Mouse (Mus musculus): ENCODE measurements around the gene Bach2. TPM values are rescaled to one million over a fixed set of nuclear protein-coding genes. Genes with fewer than 3 reads are reported as not detected.

Gene Bach2
- polyA plus RNA-seq, 1 experiment from 2014 or later: 27.7 TPM

- Histone ChIP-seq H3K27me3 (no peaks in the 10 kb centered on the region), H3K9ac (no peak overlapping the region), H3K36me3 (replicated peaks) (no peaks in the 10 kb centered on the region), H3K27ac (no peak overlapping the region), H3K9me3 (no peaks in the 10 kb centered on the region), H3K4me3 (replicated peaks) (no peak overlapping the region), H3K4me1 (peaks cover 52% of the 10 kb centered on the region), H3K4me2 (no peak overlapping the region)
- 84% methylated on average over 12 of the region's 12 CpGs for WGBS
- no peak for ATAC-seq (ENCODE audit: low FRiP score)
Measured at GRCm38 (mm10) chr4:32355935-32356617, 117.5 kb downstream of the Bach2 start.

DNA sequence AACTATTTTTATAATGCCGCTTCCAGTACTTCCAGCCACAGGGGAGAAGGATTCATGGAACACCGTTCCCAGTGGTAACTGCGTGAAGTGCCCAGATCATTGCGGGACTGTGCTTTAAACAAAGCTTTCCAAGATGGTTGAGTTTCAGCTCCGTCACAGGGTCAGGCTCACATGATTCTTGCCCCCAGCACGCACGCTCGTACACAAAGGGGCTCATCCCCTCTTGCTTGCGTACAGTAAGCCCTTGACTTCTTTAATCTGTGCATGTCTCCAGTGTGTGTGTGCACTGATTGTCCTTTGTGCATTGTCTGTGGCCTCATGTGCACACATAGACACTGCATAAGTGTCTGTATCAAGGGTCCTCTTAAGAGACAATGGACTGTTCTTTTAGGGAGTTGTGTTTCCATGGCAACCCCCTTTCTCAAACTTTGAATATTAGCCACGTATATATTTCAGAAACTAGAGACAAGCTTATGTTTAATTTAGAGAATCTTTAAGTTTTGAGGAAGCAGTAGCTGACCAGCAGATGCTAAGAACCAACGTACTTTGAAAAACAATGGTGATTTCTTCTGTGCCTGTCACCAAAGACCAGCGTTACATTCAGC, 119.5 kb downstream of the Bach2 start:
- Histone ChIP-seq H3K27me3 (no peaks in the 10 kb centered on the region), H3K9ac (no peak overlapping the region), H3K36me3 (replicated peaks) (no peaks in the 10 kb centered on the region), H3K4me1 (peaks cover 36% of the 10 kb centered on the region), H3K4me2 (no peak overlapping the region), H3K27ac (peak overlapping the region; percentile 61; the same call in 1 of the 2 replicates), H3K4me3 (replicated peaks) (no peak overlapping the region), H3K9me3 (no peaks in the 10 kb centered on the region)
- ATAC-seq (ENCODE audit: low FRiP score): peak; percentile 22; the same call in 1 of the 2 replicates
- 59% methylated on average over 12 of the region's 12 CpGs for WGBS

DNA sequence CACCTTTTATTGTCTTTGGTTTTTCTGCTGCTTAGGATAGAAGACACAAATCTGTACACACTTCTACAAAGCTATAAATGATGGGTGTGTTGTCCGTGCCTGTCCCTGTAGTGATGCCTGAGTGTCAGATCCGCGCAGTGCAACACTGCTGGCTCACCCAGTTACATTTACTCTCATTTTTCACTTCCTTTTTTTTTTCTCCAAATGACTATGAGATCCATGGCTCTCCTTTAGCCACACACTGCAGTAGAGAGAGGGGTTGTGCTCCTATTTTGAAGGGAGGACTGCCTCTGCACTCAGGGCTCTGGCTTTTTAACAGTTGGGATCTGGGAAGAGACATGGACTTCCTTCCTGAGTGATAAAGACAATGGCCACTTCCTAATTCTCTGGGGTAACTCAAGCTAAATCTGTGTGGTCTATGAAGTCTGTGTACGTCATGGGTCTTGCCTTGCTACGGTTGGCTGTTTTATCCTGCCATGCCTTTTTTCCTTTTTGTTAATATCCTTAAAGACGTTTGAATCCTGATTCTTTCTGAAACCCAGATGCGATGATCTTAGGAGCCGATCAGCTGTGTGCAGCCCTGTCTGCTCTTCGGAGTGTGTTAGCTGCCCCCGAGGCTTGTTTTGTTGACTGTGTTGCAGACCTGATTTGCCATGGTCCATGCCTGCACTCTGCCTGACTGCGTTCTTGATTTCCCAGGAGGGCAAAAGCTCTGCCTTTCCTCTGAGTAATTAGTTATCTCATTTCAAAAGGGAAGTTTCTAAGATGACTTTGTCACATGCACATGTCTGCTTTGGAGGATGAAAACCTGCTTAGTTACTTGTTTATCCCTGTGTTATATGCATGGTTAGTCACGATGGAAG, 120.2 kb downstream of the Bach2 start:
- no peak overlapping the region for H3K9ac ChIP-seq
- no peaks in the 10 kb centered on the region for H3K36me3 ChIP-seq (replicated peaks)
- 45% methylated on average over 12 of the region's 12 CpGs for WGBS
- no peak overlapping the region for H3K4me2 ChIP-seq
- no peak overlapping the region for H3K4me3 ChIP-seq (replicated peaks)
- H3K4me1 ChIP-seq: peaks cover 32% of the 10 kb centered on the region
- peak overlapping the region; percentile 61 for H3K27ac ChIP-seq
- H3K9me3 ChIP-seq: no peaks in the 10 kb centered on the region
- ATAC-seq (ENCODE audit: low FRiP score): peak; percentile 66
- no peaks in the 10 kb centered on the region for H3K27me3 ChIP-seq

DNA sequence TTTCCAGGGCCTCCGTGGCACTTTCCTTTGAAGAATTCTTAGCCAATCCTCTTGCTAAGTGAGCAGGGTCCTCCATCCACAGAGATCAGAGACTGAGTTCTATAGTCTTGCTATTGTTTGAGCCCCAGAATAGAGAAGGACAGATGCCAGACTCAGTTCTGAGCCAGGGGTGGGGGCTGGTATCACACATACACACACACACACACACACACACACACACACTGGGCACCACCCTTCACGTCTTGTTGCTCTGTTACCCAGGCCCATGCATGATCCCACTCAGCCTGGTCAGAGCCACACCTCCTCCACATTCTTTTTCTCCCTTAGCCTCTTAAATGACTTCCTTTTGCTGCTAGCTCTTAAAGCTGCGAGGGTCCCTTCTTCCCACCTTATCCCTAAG, 121.0 kb downstream of the Bach2 start:
- Histone ChIP-seq H3K4me3 (replicated peaks) (no peak overlapping the region), H3K4me2 (no peak overlapping the region), H3K27ac (peak overlapping the region; percentile 61), H3K9me3 (no peaks in the 10 kb centered on the region), H3K4me1 (peaks cover 32% of the 10 kb centered on the region), H3K9ac (no peak overlapping the region), H3K27me3 (no peaks in the 10 kb centered on the region), H3K36me3 (replicated peaks) (no peaks in the 10 kb centered on the region)
- WGBS: 22% methylated on average over 3 of the region's 3 CpGs
- peak; percentile 43; the same call in 1 of the 2 replicates for ATAC-seq (ENCODE audit: low FRiP score)

DNA sequence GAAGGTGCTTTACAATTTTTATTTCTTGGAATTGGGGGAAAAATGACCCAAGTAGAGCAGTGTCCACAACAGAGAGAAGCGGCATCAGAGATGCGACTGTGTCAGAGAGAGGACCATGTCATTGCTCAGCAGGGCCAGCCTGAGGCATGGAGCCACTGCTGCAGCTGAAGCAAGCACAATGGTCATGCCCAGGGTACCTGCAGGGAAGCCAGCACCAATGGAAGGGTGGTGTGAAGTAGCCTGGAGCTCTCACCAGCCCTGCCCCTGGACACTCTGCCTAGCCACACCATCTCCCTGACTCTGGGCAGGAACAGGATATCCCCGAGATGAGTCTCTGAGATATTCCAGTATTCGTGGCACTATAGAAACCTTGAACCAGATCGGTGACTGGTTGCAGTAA, 121.9 kb downstream of the Bach2 start:
- Histone ChIP-seq H3K9ac (no peak overlapping the region), H3K9me3 (no peaks in the 10 kb centered on the region), H3K4me2 (no peak overlapping the region), H3K27ac (no peak overlapping the region), H3K4me3 (replicated peaks) (no peak overlapping the region), H3K4me1 (peaks cover 40% of the 10 kb centered on the region), H3K36me3 (replicated peaks) (no peaks in the 10 kb centered on the region), H3K27me3 (no peaks in the 10 kb centered on the region)
- WGBS: 89% methylated on average over 5 of the region's 5 CpGs
- no peak for ATAC-seq (ENCODE audit: low FRiP score)

- WGBS: 83% methylated on average over 14 of the region's 14 CpGs
- no peaks in the 10 kb centered on the region for H3K36me3 ChIP-seq (replicated peaks)
- ATAC-seq (ENCODE audit: low FRiP score): no peak
- no peak overlapping the region for H3K4me2 ChIP-seq
- peaks cover 45% of the 10 kb centered on the region for H3K4me1 ChIP-seq
- no peak overlapping the region for H3K27ac ChIP-seq
- H3K9me3 ChIP-seq: no peaks in the 10 kb centered on the region
- no peak overlapping the region for H3K9ac ChIP-seq
- no peaks in the 10 kb centered on the region for H3K27me3 ChIP-seq
- H3K4me3 ChIP-seq (replicated peaks): no peak overlapping the region
Measured at GRCm38 (mm10) chr4:32363488-32363984, 124.9 kb downstream of the Bach2 start.

DNA sequence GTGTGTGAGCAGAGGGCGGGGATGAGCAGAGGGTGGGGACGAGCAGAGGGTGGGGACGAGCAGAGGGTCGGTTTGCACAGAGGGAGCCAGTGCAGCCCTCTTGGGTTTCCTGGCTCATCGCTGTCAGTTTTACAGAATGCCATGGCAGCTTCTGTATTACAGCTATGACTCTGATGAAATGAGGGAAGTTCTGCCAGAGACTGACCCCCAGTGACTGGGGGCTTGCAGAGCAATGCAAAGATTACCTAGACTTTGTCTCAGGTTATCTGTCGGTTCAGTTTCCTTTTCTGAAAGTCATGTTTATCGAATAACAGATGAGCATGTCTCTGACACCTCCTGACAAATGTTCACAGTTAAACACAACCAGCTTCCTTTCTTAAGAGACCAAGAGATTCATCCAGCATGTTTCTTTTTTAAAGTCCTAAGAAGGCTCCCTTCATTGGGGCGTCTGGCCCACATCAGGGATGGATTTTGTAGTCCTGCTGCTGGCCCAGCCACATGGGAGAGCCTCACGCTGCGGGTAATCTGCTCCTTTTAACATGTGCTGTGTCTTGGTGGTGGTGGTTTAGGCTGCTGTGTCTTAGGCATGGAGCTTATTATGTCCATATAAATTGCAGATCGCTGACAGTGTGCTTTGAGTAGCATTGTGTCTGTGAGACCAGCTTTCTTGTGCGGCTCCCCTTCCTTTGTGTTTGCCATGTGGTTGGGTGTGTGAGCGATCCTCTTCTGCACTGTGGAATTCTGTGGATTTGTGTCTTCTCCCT, 126.7 kb downstream of the Bach2 start:
- Histone ChIP-seq H3K4me1 (peaks cover 44% of the 10 kb centered on the region), H3K9ac (no peak overlapping the region; the same call in 1 of the 2 replicates), H3K4me2 (no peak overlapping the region), H3K36me3 (replicated peaks) (no peaks in the 10 kb centered on the region), H3K4me3 (replicated peaks) (no peak overlapping the region), H3K27ac (peak overlapping the region; percentile 59), H3K27me3 (no peaks in the 10 kb centered on the region), H3K9me3 (no peaks in the 10 kb centered on the region)
- WGBS: 48% methylated on average over 13 of the region's 13 CpGs
- no peak for ATAC-seq (ENCODE audit: low FRiP score)

- ATAC-seq (ENCODE audit: low FRiP score): no peak
- Histone ChIP-seq H3K36me3 (replicated peaks) (no peaks in the 10 kb centered on the region), H3K4me2 (no peak overlapping the region), H3K9ac (no peak overlapping the region), H3K27ac (0 out of 2 replicates have a peak overlapping the region, but pooled peaks have one; percentile 59), H3K4me3 (replicated peaks) (no peak overlapping the region), H3K27me3 (no peaks in the 10 kb centered on the region), H3K9me3 (no peaks in the 10 kb centered on the region), H3K4me1 (peaks cover 52% of the 10 kb centered on the region)
- 71% methylated on average over 2 of the region's 2 CpGs for WGBS
Measured at GRCm38 (mm10) chr4:32366176-32366575, 127.6 kb downstream of the Bach2 start.

DNA sequence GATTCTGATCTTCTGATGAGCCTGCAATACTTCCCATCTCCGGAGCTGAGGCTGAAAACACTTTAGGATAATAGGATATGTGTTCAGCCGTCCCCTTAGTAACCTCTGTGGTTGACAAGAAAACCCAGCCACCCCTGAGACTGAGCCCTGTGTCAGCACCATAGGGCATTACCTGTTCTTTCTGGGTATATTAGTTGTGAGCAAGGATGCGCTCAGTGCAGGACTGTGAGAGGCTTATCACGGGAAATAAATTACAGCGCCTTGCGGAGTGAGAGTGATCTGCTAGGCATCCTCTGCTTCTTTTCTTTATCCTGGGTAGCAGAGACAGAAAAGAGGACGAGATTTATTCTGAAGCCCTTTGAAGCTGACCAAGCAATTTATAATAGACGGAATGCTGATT, 129.7 kb downstream of the Bach2 start:
- H3K36me3 ChIP-seq (replicated peaks): no peaks in the 10 kb centered on the region
- no peaks in the 10 kb centered on the region for H3K27me3 ChIP-seq
- no peak for ATAC-seq (ENCODE audit: low FRiP score)
- 50% methylated on average over 8 of the region's 8 CpGs for WGBS
- no peak overlapping the region for H3K4me3 ChIP-seq (replicated peaks)
- no peaks in the 10 kb centered on the region for H3K9me3 ChIP-seq
- H3K27ac ChIP-seq: no peak overlapping the region
- no peak overlapping the region for H3K4me2 ChIP-seq
- no peak overlapping the region for H3K9ac ChIP-seq
- peaks cover 68% of the 10 kb centered on the region for H3K4me1 ChIP-seq

GRCm38 (mm10) chr4:32373085-32373484, 134.5 kb downstream of the Bach2 start:
- H3K36me3 ChIP-seq (replicated peaks): no peaks in the 10 kb centered on the region
- no peaks in the 10 kb centered on the region for H3K27me3 ChIP-seq
- WGBS: 53% methylated on average over 7 of the region's 7 CpGs
- peak; percentile 75 for ATAC-seq (ENCODE audit: low FRiP score)
- H3K4me3 ChIP-seq (replicated peaks): no peak overlapping the region
- H3K4me2 ChIP-seq: no peak overlapping the region
- H3K27ac ChIP-seq: peak overlapping the region; percentile 71; the same call in 1 of the 2 replicates
- H3K9me3 ChIP-seq: no peaks in the 10 kb centered on the region
- peaks cover 75% of the 10 kb centered on the region for H3K4me1 ChIP-seq
- no peak overlapping the region for H3K9ac ChIP-seq

DNA sequence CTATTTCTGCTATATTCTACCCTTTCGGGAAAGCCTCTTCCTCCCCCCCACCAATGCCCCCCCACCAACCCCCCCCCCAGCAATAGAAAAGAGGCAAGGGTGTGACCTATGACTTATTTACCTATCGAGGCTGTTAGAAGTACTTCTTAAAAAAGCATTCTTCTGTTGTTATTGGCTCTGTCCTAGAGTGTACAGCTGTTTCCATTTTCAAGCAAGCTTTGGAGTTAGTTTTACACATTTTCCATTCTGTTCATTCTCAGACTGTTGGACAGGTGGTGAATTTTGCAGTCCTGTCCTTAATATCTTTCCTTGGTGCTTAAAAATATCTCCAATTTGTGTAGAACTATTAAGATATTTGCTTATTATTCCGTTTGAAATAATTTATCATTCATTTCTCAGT, 134.9 kb downstream of the Bach2 start:
- Histone ChIP-seq H3K4me1 (peaks cover 71% of the 10 kb centered on the region), H3K36me3 (replicated peaks) (no peaks in the 10 kb centered on the region), H3K4me2 (no peak overlapping the region), H3K9me3 (no peaks in the 10 kb centered on the region), H3K4me3 (replicated peaks) (no peak overlapping the region), H3K9ac (no peak overlapping the region), H3K27me3 (no peaks in the 10 kb centered on the region), H3K27ac (no peak overlapping the region)
- no peak for ATAC-seq (ENCODE audit: low FRiP score)
- 68% methylated on average over 3 of the region's 3 CpGs for WGBS

Data from forebrain, embryonic 12.5 days (tissue).